Mouse (Mus musculus) frontal cortex, adult 2 months (tissue): ENCODE data around the gene Cd47. TPM values are rescaled to one million over a fixed set of nuclear protein-coding genes. Genes with fewer than 3 reads are reported as not detected.

ENCODE experiments used
- DNase-seq, 2 experiments: peaks; one replicate each; pipeline ENCODE4 v3.0.0; 2022; ENCODE audit warnings: low spot score in 1 of 2; ENCODE audit errors: extremely low spot score in 1 of 2
- polyA plus RNA-seq: library from polyadenylated mRNA; depleted of rRNA; stranded (reverse); fragments of >200 nt; gene quantifications from 2 replicates; pipeline ENCODE4 v1.2.3, GENCODE M21; 2012

Gene Cd47
- polyA plus RNA-seq, 1 experiment: 127 TPM

- DNase-seq: no peak
Measured at GRCm38 (mm10) chr16:49858907-49859853, 58.8 kb downstream of the Cd47 start.

- no peak for DNase-seq
Measured at GRCm38 (mm10) chr16:49861986-49862385, 61.7 kb downstream of the Cd47 start.

- no peak for DNase-seq
Measured at GRCm38 (mm10) chr16:49866617-49867016, 66.3 kb downstream of the Cd47 start.

GRCm38 (mm10) chr16:49868278-49868677, 67.9 kb downstream of the Cd47 start:
- DNase-seq: no peak

- DNase-seq: no peak
Measured at GRCm38 (mm10) chr16:49873918-49874317, 73.6 kb downstream of the Cd47 start.

GRCm38 (mm10) chr16:49874546-49874945, 74.2 kb downstream of the Cd47 start:
- no peak for DNase-seq

- DNase-seq: no peak
Measured at GRCm38 (mm10) chr16:49876291-49877030, 76.1 kb downstream of the Cd47 start.

GRCm38 (mm10) chr16:49877243-49877642, 76.9 kb downstream of the Cd47 start:
- no peak for DNase-seq

GRCm38 (mm10) chr16:49878051-49878450, 77.7 kb downstream of the Cd47 start:
- DNase-seq: no peak

- DNase-seq: no peak
Measured at GRCm38 (mm10) chr16:49886403-49887066, 86.2 kb downstream of the Cd47 start.

- no peak for DNase-seq
Measured at GRCm38 (mm10) chr16:49887290-49887689, 87.0 kb downstream of the Cd47 start.

GRCm38 (mm10) chr16:49887811-49888564, 87.7 kb downstream of the Cd47 start:
- no peak for DNase-seq

- no peak for DNase-seq
Measured at GRCm38 (mm10) chr16:49889031-49889655, 88.8 kb downstream of the Cd47 start.

GRCm38 (mm10) chr16:49892252-49892651, 91.9 kb downstream of the Cd47 start:
- DNase-seq: no peak

GRCm38 (mm10) chr16:49892945-49893344, 92.6 kb downstream of the Cd47 start:
- DNase-seq: no peak

GRCm38 (mm10) chr16:49894624-49895023, 94.3 kb downstream of the Cd47 start:
- no peak for DNase-seq

- no peak for DNase-seq
Measured at GRCm38 (mm10) chr16:49896132-49896531, 95.8 kb downstream of the Cd47 start.

- DNase-seq: no peak
Measured at GRCm38 (mm10) chr16:49901395-49901794, 101.1 kb downstream of the Cd47 start.

GRCm38 (mm10) chr16:49902083-49902482, 101.8 kb downstream of the Cd47 start:
- DNase-seq: no peak
